Mouse (Mus musculus) mouse embryonic stem cell (cell line): ENCODE data around the gene Myh3.

Experiments used
- in situ Hi-C, 2 experiments: fragments of 300-500 bp; cut with MboI; formaldehyde crosslinking; loops; 1 replicate in 1 of 2; 3 replicates in 1 of 2; pipeline ENCODE4 v1.14.3; 2019 to 2020; ENCODE audit warnings: low sequenced_read_pairs in 2 of 2, low pct_unique_long_range_greater_than_20kb in 1 of 2, mixed read lengths in 1 of 2; ENCODE audit not compliant: unreplicated experiment in 1 of 2

The Myh3 gene

DNA sequence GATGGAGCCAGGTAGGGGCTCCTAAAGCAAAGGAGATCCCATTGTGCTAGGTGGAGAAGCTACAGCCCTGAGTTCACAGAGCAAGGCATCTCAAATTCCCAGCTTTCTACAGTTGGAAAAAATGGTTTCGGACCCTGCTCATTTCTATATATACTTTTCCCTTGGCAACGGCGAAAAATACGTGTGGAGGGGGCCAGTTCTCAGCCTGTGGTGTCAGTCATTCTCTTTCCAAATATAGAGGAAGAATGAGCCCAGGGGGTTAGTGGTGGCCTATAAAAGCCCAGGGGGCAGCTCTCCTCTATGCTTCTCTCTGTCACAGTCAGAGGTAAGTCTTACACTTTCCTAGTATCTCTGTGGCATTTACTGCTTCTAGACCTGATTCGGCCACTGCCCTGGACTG, at the start of gene Myh3:
TSS of gene Myh3 (plus strand) at position 301 of the 400 bp plus-strand sequence.
- in situ Hi-C loops: no loop called here

DNA sequence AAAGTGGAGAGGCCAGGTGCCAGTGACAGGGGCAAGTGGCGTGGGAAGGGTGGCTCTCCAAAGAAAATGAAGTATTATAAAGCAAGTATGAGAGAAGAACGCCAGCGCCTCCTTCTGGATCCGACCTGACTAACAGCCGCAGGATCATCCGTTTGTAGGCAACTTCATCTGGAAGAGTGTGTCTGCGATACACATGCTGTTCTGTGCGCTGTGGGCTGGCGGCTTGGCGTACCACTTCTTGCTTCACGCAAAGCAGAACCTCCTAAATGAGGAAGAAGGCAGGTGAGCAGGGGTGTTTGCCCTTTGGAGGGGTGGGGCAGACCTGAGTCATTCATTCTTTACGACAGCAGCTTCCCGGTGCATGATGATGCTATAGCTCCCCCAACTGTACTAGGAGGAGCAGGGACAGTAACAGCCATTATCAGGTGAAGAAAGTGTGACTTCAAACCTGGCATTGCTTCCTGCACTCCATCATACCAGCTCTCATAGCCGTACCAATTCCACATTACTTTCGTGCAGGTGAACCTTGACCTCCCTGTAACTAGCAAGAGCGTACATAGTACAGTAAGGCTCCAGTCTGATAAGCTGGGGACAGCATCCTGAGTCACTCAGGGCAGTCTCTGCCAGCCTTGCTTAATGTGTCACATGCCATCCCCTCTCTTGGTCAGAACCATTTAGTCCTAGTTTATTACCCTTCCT, 47.0 kb upstream of the Myh3 start:
- in situ Hi-C loops: no loop called here

DNA sequence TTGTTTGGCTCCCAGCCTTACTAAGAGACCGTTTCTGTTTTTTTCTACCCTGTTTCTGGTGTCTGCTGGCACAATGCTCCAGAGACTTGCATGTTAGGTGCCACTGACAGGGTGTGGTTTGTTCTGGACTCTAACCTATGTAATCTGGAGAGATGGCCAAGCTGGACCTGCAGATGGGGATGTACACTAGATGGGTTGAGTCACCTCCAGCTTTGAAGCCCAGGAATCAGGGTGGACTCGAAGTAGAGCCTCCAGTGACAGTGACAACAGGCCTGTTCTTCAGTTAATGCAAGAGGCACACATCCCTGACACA, 46.5 kb upstream of the Myh3 start:
- in situ Hi-C loops: no loop called here

GRCm38 (mm10) chr11:67034775-67035485, 43.2 kb upstream of the Myh3 start:
- in situ Hi-C loops: no loop called here

- in situ Hi-C loops: no loop called here
These were observed 41.9 kb upstream of the Myh3 start for GRCm38 (mm10) chr11:67036229-67036628.

- in situ Hi-C loops: no loop called here
These were observed 41.2 kb upstream of the Myh3 start for GRCm38 (mm10) chr11:67036892-67037291.

GRCm38 (mm10) chr11:67039799-67040198, 38.3 kb upstream of the Myh3 start:
- in situ Hi-C loops: no loop called here

- in situ Hi-C loops: no loop called here
These were observed 37.6 kb upstream of the Myh3 start for GRCm38 (mm10) chr11:67040483-67040882.

DNA sequence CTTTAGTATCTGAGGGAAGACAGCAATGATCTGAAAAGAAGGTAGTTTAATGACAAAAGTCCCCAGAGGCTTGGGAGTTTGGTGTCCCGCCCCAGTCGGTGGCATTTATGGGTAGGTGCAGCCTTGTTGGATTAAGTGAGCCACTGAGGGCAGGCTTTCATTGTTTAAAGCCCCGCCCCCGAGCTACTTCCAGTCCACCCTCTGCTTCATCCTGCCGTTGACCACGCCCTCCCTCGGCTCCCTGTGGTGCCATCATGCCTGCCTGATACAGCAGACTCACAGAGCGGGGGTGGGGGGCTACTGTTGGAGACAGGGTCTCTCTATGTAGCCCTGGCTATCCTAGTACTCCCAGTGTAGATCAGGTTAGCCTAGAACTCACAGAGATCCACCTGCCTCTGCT, 35.1 kb upstream of the Myh3 start:
- in situ Hi-C loops: no loop called here

GRCm38 (mm10) chr11:67044959-67045358, 33.1 kb upstream of the Myh3 start:
- in situ Hi-C loops: no loop called here

GRCm38 (mm10) chr11:67047199-67047598, 30.9 kb upstream of the Myh3 start:
- in situ Hi-C loops: no loop called here

- in situ Hi-C loops: no loop called here
These were observed 29.6 kb upstream of the Myh3 start for GRCm38 (mm10) chr11:67048496-67048895.

GRCm38 (mm10) chr11:67049256-67049655, 28.8 kb upstream of the Myh3 start:
- in situ Hi-C loops: no loop called here

GRCm38 (mm10) chr11:67051676-67052320, 26.3 kb upstream of the Myh3 start:
- in situ Hi-C loops: no loop called here

DNA sequence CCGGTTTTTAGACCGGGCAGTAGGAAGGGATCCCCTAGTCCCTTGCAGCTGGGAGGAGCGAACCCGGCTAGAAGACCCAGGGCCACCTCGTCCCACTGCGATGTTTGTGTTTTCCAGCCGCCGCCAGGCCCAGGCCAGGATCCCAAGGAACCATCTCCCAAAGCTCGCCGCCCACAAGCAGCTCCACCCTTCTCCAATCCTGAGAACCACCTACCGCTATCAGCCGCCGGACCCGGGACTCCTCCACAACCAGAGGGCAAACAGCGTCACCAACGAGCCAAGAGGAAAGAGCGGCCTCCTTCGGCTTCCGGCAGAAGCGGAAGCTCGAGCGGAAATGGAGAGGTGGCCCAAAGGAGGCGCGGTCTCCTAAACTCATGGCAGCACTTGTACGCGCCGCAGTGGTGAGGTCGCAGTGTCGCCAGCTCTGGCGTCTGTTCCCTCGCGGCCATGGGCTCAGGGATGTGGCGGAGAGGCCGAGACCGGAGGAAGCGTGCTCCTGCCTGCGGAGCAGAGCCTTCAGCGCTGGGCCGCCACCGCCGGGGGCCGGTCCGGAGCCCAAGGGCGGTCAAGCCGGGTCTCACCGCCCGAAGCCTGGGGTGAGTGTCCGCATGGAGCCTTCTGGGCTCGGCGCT, 25.7 kb upstream of the Myh3 start, which contains the start of the genes Adprm and Sco1:
TSS of gene Adprm (minus strand) at position 274 of the 632 bp plus-strand sequence.
TSS of gene Sco1 (plus strand) at position 350 of the 632 bp plus-strand sequence.
- in situ Hi-C loops: no loop called here

DNA sequence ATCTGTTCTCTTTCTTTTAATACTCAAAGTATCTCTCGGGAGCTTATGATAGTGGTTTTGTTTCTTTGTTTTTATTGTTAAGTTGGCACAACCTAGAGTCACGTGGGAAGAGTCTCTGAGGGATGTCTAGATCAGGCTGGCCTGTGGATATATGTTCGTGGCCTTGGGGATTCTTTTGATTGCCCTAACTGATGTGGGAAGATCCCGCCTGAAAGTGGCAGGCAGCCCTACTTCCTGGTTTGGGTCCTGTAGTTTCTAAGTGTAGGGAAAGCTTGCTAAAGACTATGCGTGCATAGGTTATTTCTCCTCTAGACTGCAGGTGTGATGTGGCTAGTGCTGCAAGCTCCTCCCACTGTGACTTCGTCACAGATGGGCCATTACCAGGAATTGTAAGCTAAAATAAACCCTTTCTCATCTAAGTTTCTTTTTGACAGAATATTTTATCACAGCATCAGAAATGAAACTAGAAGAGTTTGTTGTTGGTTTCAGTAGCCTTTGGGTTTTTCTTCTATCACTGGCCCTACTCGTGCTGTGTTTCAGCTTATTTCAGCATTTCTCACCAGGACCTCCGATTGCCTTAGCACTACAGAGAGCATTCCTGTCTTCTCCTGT, 23.2 kb upstream of the Myh3 start:
- in situ Hi-C loops: no loop called here

GRCm38 (mm10) chr11:67061311-67061710, 16.8 kb upstream of the Myh3 start:
- in situ Hi-C loops: no loop called here

DNA sequence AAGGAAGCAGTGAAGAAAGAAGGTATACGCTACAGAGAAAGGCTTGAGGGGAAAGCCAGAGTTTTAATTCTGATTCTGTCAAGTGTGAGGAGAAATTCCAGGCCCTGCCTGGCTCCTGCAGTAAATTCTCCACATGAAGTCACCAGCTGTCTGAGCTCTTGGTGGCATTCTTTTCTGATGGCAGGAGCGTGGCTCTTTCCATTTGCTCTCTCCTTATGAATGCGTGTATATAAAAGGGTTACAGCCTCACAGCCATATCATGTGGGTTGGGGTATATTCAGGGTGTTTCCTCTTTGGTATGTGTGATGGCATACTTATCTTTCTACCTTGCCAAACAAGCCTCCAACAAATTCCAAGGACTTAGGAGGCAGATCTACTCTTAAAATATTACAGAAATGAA, 15.4 kb upstream of the Myh3 start:
- in situ Hi-C loops: no loop called here

DNA sequence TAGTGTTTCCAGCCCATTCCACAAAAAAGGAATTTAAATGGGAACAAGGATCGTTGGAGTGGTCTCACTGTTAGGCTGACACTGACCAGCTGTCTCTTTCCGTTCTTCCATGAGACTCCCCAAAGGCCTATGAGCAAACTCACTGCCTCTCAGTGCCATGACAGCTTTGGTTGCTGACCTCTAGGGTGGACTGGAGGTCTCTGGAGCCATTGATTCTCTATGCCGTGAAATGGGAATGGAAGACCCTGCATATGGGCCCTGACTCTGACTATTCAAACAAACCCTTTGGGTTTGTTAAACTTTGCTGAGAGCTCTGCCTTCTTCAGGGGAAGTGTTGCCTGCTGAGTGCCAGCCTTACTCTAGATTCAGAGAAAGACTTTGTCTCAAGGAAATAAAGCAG, 10.4 kb upstream of the Myh3 start:
- in situ Hi-C loops: no loop called here
